Mouse (Mus musculus): ENCODE measurements at regions not wholly inside any gene's neighbourhood (a gene's known extent, or its start where the extent isn't known, plus 50 kb on each side); places are given as distances from the start of the nearest gene placed in this dataset.

GRCm38 (mm10) chr3:58228189-58228588, 186.3 kb upstream of the Tsc22d2 start:
- H3K9ac ChIP-seq (ENCODE audit: control insufficient read depth, low read depth, low read length, poor library complexity, severe bottlenecking): no peak overlapping the region
- no peak overlapping the region for H3K4me3 ChIP-seq (ENCODE audit: control insufficient read depth in 1 of 2, insufficient read depth in 1 of 2, low read depth in 2 of 2, low read length in 2 of 2)
- H3K4me1 ChIP-seq (ENCODE audit: control insufficient read depth in 1 of 2, insufficient read depth in 2 of 2, low read length in 2 of 2): no peaks in the 10 kb centered on the region
- H3K27me3 ChIP-seq (ENCODE audit: control insufficient read depth in 1 of 2, insufficient read depth in 2 of 2, low read length in 2 of 2): peaks cover 3 to 13% of the 10 kb centered on the region in 2 experiments
- no peaks in the 10 kb centered on the region for H3K9me3 ChIP-seq (replicated peaks; ENCODE audit: insufficient read depth, low read length)
- no peaks in the 10 kb centered on the region for H3K79me2 ChIP-seq (ENCODE audit: control insufficient read depth, insufficient read depth, low read length, poor library complexity)
- TF ChIP-seq ZC3H11A (IDR thresholded peaks at IDR 0.05; ENCODE audit: low read depth, low read length) (no peak), SMC3 (IDR thresholded peaks at IDR 0.05; ENCODE audit: low read depth, low read length) (no peak), ZNF384 (IDR thresholded peaks at IDR 0.05; ENCODE audit: low read depth, low read length) (no peak), RAD21 (IDR thresholded peaks at IDR 0.05; ENCODE audit: low read depth, low read length) (no peak), MYC (IDR thresholded peaks at IDR 0.05; ENCODE audit: low read depth, low read length) (no peak), POLR2AphosphoS5 (IDR thresholded peaks at IDR 0.05; ENCODE audit: borderline replicate concordance, low read depth, low read length) (no peak), TBP (IDR thresholded peaks at IDR 0.05; ENCODE audit: low read depth, low read length) (no peak)
- H3K27ac ChIP-seq (ENCODE audit: control insufficient read depth, low read depth, low read length): no peak overlapping the region
- no peak for DNase-seq (ENCODE audit: low read depth, low spot score)
- no peaks in the 10 kb centered on the region for H3K36me3 ChIP-seq (ENCODE audit: control insufficient read depth in 1 of 2, insufficient read depth in 2 of 2, low read length in 2 of 2)

DNA sequence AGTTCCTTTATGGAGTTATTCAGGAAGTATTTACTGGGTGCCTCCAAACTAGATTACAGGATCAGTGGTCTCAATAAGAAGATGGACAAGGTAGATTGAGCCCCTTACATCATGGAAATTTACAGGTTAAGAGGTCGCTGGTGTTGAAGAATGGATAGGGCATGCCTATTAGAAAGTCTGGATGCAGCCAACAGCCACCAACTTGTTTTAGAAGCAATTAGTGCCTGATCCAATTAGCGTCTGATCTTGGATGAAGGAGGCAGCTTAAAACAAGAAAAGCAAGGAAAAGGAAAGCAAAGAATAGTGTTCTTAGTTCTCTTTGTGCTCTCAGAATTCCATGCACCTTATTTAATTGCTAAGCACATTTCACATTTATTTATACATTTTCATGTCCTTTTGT, 182.8 kb upstream of the Tsc22d2 start:
- TF ChIP-seq EP300 (IDR thresholded peaks at IDR 0.05; ENCODE audit: low read depth in 1 of 2, low read length in 2 of 2) (no peak), BHLHE40 (IDR thresholded peaks at IDR 0.05; ENCODE audit: borderline replicate concordance, low read depth, low read length) (no peak), MAZ (IDR thresholded peaks at IDR 0.05; ENCODE audit: low read depth, low read length) (no peak), MYB (IDR thresholded peaks at IDR 0.05; ENCODE audit: low read depth, low read length) (no peak), MAFK (IDR thresholded peaks at IDR 0.05; ENCODE audit: borderline replicate concordance, low read depth, low read length) (no peak), MAX (IDR thresholded peaks at IDR 0.05; ENCODE audit: low read length) (no peak), POLR2A (IDR thresholded peaks at IDR 0.05; ENCODE audit: control insufficient read depth in 1 of 2, insufficient read depth in 1 of 2, low read depth in 1 of 2, low read length in 2 of 2, poor library complexity in 1 of 2) (no peak), TCF12 (IDR thresholded peaks at IDR 0.05; ENCODE audit: low read depth, low read length) (no peak), JUND (IDR thresholded peaks at IDR 0.05; ENCODE audit: low read depth, low read length) (no peak), KAT2A (conservative IDR thresholded peaks at IDR 0.05; ENCODE audit: low read depth, low read length) (no peak)
- Histone ChIP-seq H3K4me3 (ENCODE audit: control insufficient read depth in 1 of 2, insufficient read depth in 1 of 2, low read depth in 2 of 2, low read length in 2 of 2) (no peak overlapping the region), H3K4me1 (ENCODE audit: control insufficient read depth in 1 of 2, insufficient read depth in 2 of 2, low read length in 2 of 2) (no peaks in the 10 kb centered on the region), H3K36me3 (ENCODE audit: control insufficient read depth in 1 of 2, insufficient read depth in 2 of 2, low read length in 2 of 2) (no peaks in the 10 kb centered on the region), H3K27ac (ENCODE audit: control insufficient read depth, low read depth, low read length) (no peak overlapping the region), H3K79me2 (ENCODE audit: control insufficient read depth, insufficient read depth, low read length, poor library complexity) (no peaks in the 10 kb centered on the region), H3K27me3 (ENCODE audit: control insufficient read depth in 1 of 2, insufficient read depth in 2 of 2, low read length in 2 of 2) (peaks cover 3 to 7% of the 10 kb centered on the region in 2 experiments), H3K9me3 (replicated peaks; ENCODE audit: insufficient read depth, low read length) (no peaks in the 10 kb centered on the region), H3K9ac (ENCODE audit: control insufficient read depth, low read depth, low read length, poor library complexity, severe bottlenecking) (no peak overlapping the region)
- DNase-seq (ENCODE audit: low read depth, low spot score): no peak

GRCm38 (mm10) chr3:58233296-58233695, 181.2 kb upstream of the Tsc22d2 start:
- peaks cover 0 to 2% of the 10 kb centered on the region in 2 experiments; a peak in 1 of 4 replicates for H3K27me3 ChIP-seq (ENCODE audit: control insufficient read depth in 1 of 2, insufficient read depth in 2 of 2, low read length in 2 of 2)
- DNase-seq (ENCODE audit: low read depth, low spot score): no peak
- H3K27ac ChIP-seq (ENCODE audit: control insufficient read depth, low read depth, low read length): no peak overlapping the region
- H3K9me3 ChIP-seq (replicated peaks; ENCODE audit: insufficient read depth, low read length): no peaks in the 10 kb centered on the region
- no peaks in the 10 kb centered on the region for H3K4me1 ChIP-seq (ENCODE audit: control insufficient read depth in 1 of 2, insufficient read depth in 2 of 2, low read length in 2 of 2)
- no peaks in the 10 kb centered on the region for H3K36me3 ChIP-seq (ENCODE audit: control insufficient read depth in 1 of 2, insufficient read depth in 2 of 2, low read length in 2 of 2)
- no peaks in the 10 kb centered on the region for H3K79me2 ChIP-seq (ENCODE audit: control insufficient read depth, insufficient read depth, low read length, poor library complexity)
- no peak overlapping the region for H3K9ac ChIP-seq (ENCODE audit: control insufficient read depth, low read depth, low read length, poor library complexity, severe bottlenecking)
- no peak overlapping the region for H3K4me3 ChIP-seq (ENCODE audit: control insufficient read depth in 1 of 2, insufficient read depth in 1 of 2, low read depth in 2 of 2, low read length in 2 of 2)
- TF ChIP-seq CTCF (IDR thresholded peaks at IDR 0.05 in 2 of 3, conservative IDR thresholded peaks at IDR 0.05 in 1 of 3; ENCODE audit: control insufficient read depth in 1 of 3, insufficient read depth in 1 of 3, low read depth in 2 of 3, low read length in 3 of 3, poor library complexity in 1 of 3, severe bottlenecking in 1 of 3): no peak
- TF ChIP-seq USF1 (IDR thresholded peaks at IDR 0.05; ENCODE audit: low read depth, low read length): no peak
- no peak for TF ChIP-seq E2F4 (IDR thresholded peaks at IDR 0.05; ENCODE audit: borderline replicate concordance, low read depth, low read length)
- TF ChIP-seq BHLHE40 (IDR thresholded peaks at IDR 0.05; ENCODE audit: borderline replicate concordance, low read depth, low read length): no peak
- no peak for TF ChIP-seq GABPA (IDR thresholded peaks at IDR 0.05; ENCODE audit: low read depth, low read length)
- no peak for TF ChIP-seq SMC3 (IDR thresholded peaks at IDR 0.05; ENCODE audit: low read depth, low read length)
- no peak for TF ChIP-seq JUND (IDR thresholded peaks at IDR 0.05; ENCODE audit: low read depth, low read length)
- no peak for TF ChIP-seq TBP (IDR thresholded peaks at IDR 0.05; ENCODE audit: low read depth, low read length)
- no peak for TF ChIP-seq MYC (IDR thresholded peaks at IDR 0.05; ENCODE audit: low read depth, low read length)
- no peak for TF ChIP-seq TCF12 (IDR thresholded peaks at IDR 0.05; ENCODE audit: low read depth, low read length)
- TF ChIP-seq NRF1 (IDR thresholded peaks at IDR 0.05; ENCODE audit: insufficient read depth, low read depth, low read length, poor library complexity, severe bottlenecking): no peak
- TF ChIP-seq ZMIZ1 (IDR thresholded peaks at IDR 0.05; ENCODE audit: low read depth, low read length): no peak
- no peak for TF ChIP-seq ZNF384 (IDR thresholded peaks at IDR 0.05; ENCODE audit: low read depth, low read length)
- no peak for TF ChIP-seq POLR2A (IDR thresholded peaks at IDR 0.05; ENCODE audit: control insufficient read depth in 1 of 2, insufficient read depth in 1 of 2, low read depth in 1 of 2, low read length in 2 of 2, poor library complexity in 1 of 2)
- no peak for TF ChIP-seq ZKSCAN1 (IDR thresholded peaks at IDR 0.05; ENCODE audit: low read depth, low read length)
- no peak for TF ChIP-seq MXI1 (IDR thresholded peaks at IDR 0.05; ENCODE audit: low read depth, low read length)
- TF ChIP-seq POLR2AphosphoS2 (IDR thresholded peaks at IDR 0.05; ENCODE audit: low read length): no peak

Measured in MEL (cell line).